Mouse (Mus musculus) frontal cortex, postnatal 10 days (tissue): ENCODE data around the gene Lpin1.

Experiments
- DNase-seq, 2 experiments: peaks; one replicate each; pipeline ENCODE4 v3.0.0; 2022; ENCODE audit warnings: low spot score in 2 of 2, mixed read lengths in 1 of 2

Lpin1 gene

DNA sequence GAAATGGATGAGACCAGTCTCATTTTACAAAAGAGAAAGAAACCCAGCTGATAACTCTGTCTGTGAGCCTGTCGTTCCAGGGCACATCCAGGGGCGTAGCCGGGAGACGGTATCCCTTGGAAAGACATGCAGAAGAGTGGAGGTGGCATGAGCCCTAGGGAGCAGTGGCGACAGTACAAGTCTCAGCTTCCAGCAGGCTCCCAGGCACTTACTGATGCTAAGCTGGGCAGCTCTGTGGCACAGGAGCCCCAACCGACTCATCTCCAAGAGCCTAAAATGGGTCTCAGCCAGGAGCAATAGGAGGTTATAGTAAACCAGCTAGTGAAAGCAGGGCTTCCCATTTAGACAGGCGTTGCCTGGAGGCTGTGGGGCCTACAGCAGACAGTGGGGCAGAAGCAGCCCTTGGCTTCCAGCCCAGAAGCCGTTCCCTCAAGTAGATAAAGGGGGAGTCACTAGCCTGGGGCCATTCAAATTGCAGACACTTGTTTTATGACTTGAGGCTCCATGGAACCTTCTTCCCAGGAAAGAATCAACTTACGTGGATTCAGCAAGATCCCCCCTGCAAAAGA lies 33.0 kb downstream of the Lpin1 start:
- no peak for DNase-seq

DNA sequence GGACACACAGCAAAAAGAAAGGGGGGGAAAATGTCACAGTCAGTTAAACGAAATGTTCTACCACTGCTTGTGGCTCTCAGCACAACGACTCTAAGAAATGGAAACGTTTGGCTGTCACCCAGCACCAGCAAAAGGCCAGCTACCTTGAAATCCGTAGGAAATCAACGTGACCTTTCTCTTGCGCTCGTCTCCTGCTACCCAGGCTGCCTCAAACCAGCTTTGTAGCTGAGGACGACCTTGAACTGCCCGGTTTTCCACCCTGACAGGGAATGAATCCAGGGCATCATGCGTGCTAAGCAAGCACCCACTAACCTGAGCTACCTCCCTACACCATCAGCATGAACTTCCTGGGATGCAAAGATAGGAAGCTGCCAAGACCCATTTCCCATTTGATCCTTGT lies 39.5 kb downstream of the Lpin1 start:
- no peak for DNase-seq

DNA sequence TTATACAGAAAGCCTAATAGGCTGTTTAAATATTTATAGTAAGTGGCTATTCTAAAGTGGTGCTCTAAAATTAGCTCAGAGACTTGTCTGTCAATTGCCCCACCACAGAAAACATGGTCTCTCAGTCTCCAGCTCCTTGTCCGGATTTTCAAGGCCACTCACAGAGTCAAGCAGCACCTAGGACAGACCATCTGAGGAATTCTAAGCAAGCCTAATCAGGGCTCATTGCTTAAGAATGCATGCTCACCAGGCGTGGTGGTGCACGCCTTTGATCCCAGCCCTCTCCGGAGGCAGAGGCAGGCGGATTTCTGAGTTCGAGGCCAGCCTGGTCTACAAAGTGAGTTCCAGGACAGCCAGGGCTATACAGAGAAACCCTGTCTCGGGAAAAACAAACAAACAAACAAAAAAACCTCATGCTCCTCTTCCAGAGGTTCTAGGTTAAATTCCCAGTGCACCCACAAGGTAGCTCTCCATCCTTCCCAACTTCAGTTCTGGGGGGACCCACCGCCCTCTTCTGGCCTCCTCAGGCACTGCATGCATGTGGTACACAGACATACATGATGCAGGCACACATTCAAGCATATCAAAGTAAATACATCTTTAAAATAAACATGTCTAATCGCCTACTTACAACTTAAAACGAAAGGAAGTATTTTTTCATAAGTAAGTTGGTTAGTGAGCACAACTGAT lies 40.2 kb downstream of the Lpin1 start:
- no peak for DNase-seq

GRCm38 (mm10) chr12:16568936-16569650 lies 41.7 kb downstream of the Lpin1 start:
- DNase-seq = no peak

DNA sequence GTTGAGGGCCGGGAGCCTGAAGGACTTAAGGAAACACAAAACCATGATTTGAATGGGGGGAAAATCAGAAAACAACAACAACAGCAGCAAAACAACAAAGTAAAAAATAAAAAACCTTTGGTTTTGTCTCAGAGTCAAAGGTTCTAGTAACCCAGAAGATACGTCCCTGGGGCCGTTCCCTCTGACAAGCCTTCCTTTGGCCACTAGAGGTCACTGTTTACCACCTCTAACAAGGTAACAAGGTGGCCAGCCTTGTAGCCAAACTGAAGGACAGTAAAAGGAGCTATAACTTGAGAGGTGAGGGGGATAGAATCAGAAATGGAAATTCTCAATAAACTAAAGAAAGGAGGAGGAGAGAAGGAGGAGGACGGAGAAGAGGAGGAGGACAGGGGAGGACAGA lies 42.3 kb downstream of the Lpin1 start:
- DNase-seq = no peak

DNA sequence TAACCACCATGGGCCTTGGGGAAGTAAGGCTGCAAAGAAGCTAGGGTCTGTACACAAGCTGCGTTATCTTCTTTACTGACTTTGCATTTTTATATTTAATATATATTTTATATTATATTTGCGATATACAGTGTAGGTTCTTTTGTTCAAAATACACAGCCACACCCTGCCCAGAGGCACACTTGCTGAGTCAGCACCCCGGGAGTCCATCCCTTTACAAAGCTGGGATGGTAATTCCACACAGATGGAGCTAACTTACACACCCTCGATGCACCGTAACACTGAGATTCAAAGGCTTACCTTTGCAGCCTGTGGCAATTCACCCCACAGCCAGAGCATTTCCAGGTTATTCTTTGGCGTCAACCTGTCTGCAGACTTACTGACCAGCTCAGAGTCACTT lies 42.7 kb downstream of the Lpin1 start:
- no peak for DNase-seq

DNA sequence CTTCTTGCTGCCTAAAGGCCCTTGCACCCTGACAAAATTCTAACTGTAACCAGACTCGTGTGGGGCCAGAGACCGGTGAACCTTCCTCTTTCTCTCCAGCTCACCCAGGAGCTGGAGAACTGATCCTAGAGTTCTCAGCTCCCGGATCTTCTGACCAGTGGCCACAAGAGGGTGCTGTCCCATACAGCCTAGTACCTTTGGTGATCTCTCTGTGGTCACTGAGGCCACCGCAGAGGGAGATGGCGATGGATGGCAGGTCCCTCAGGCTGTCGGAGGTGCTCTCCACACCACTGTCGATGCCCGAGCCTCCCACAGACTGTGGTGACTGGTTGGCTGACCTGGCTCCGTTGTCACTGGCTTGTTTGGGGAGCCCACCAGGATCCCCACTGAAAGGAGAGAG lies 47.3 kb downstream of the Lpin1 start:
- peak in 1 of 2 experiments; percentile 43 for DNase-seq

GRCm38 (mm10) chr12:16562647-16563046 lies 48.1 kb downstream of the Lpin1 start:
- no peak for DNase-seq

GRCm38 (mm10) chr12:16562181-16562580 lies 48.6 kb downstream of the Lpin1 start:
- DNase-seq = no peak

DNA sequence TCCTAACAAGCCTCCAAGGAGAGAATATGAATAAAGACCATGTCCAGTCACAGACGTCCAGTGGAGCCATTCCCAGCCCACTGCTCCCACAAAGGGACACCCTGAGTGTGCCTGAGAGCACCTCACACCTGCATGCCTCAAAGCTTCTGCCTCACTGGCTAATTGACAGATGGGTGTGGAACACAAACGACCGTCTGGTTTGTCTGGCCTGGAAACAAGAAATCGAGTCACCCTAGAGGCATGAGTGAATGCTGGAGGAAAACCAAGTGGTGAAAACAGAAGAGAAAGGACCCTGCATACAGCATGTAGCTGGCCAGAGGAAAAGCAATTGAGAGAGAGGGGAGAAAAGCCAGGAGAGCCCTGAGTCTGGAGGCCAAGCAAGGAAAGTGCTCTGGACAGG lies 53.5 kb downstream of the Lpin1 start:
- DNase-seq = no peak

DNA sequence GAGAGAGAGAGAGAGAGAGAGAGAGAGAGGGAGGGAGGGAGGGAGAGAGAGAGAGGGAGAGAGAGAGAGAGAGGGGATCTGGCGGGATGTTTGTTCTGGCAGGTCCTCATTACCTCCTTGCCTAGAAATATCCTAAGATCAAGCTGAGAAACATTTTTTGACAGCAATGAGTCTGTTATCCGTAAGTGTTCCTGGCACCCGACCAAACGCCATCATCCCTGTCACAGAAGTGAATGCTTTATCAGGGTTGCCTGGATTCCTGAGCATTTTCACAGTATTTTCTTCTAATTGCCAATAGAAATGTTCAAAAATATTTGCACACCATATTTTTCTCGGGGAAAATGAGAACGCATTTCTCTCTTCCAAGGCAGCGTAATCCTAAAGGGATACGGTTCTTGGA lies 56.6 kb downstream of the Lpin1 start:
- peak in 1 of 2 experiments; percentile 37 for DNase-seq

- no peak for DNase-seq
Observed at GRCm38 (mm10) chr12:16552108-16552771, 58.5 kb downstream of the Lpin1 start.

DNA sequence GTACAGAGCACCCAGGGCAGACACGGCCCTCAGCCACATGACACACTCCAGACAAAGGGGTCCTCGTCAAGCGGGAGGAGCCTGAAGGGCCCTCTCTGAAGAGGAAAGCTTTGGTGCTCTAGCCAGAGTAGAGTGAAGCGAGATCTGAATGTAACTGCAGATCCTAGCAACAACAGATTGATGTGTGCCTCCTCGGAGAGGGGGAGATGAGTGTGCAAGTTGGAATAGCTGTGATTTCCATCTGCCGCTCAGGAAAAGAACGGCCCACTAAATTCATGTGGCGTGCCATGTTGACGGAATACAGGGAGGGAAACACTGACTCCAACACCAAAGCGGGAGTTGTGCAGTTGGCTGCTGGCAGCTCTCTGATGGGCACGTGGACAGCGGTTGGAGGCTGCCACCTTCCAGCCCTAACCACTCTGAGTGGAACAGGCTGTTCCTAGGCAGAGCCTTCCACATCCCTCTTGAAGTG lies 59.7 kb downstream of the Lpin1 start:
- DNase-seq = peak in 1 of 2 experiments; percentile 34

GRCm38 (mm10) chr12:16548824-16549375 lies 61.9 kb downstream of the Lpin1 start:
- DNase-seq = no peak

DNA sequence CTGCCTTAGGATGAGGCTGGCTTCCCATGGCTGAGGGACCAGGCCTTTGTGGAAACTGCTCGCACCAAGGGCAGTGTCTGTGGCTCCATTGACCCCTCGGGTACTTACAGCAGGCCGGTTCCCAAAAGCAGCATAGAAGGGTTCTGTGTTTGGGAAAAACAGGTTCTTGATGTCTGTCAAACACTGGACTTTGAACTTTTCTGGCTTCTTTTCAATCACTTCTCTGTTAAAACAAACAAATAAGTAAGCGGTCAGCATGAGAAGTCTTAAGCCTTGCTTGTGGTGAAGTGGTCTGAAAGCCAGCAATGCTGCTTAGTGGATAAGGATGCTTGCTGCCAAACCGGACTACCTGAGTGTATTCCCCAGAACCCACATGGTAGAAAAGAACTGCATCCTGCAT lies 69.2 kb downstream of the Lpin1 start:
- DNase-seq = no peak

- no peak for DNase-seq
Observed at GRCm38 (mm10) chr12:16540712-16541111, 70.1 kb downstream of the Lpin1 start.

- no peak for DNase-seq
Observed at GRCm38 (mm10) chr12:16539965-16540661, 70.7 kb downstream of the Lpin1 start.

GRCm38 (mm10) chr12:16533331-16533828 lies 77.4 kb downstream of the Lpin1 start:
- DNase-seq = peak; percentile 81 to 86

GRCm38 (mm10) chr12:16532860-16533230 lies 77.9 kb downstream of the Lpin1 start:
- no peak for DNase-seq

DNA sequence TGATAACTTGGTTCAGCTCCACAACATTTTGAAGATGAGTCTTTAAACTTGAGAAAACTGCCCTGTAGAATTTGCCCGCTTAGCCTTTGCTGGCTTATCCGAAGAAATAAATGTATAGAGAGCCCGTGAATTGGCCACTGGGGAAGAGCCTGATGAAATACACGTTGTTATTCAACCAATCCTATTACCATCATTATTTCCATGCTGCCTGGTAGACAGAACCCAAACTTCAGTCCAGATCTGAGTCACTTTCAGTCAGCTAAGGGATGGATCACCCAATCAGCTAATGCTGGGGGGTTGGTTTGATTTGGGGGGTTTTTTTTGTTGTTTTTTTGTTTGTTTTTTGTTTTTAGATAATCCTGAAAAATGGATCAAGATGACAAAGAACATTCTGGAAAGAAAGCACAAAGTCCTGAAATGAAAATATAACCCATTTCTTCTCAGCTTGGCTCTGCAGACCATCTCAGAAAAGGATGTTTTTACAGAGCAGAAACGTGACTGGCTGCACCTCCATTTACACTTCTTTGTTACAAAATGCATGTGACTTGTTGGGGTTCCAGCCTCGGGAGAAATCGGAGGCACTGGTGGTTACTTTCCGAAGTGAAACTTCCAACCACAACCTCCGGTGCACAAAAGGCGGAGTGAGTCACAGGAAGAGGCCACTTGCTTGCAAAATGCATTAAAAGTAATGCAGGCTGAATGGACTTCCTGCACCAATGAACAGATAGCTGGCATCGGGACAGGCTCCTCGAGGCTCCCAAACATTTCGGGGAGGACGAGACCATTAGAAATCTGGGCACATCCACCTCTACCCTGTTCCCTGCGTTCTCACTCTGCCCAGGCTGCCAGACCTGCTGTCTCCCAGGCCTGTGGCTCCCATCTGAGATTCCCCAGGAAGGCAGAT lies 78.6 kb downstream of the Lpin1 start:
- DNase-seq = peak in 1 of 2 experiments; percentile 49
